Mouse (Mus musculus): ENCODE measurements around the gene Mcam. TPM values are rescaled to one million over a fixed set of nuclear protein-coding genes. Genes with fewer than 3 reads are reported as not detected.

Mcam gene
- polyA plus RNA-seq, 1 experiment, result 57.0 TPM

DNA sequence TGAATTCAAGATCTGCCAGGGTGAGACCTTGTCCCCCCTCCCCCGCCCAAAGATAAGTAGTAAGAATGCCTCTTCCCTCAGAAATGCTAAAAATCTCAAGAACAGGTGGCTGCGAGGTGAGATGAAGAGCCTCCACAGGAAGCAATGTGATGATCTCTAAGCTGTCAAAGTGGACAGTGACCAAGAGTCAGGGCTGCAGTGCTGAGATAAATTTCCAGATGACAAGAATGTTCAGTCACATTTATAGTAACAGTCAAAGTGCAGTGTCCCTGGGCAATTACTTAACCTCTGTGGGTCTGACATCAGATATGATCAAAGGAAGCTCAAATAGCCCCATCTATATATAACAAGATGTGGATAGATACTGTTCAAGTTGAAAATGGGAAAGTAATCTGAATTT is 43.1 kb downstream of the Mcam start:
- no peak for DNase-seq
- Histone ChIP-seq H3K4me1 (ENCODE audit: control insufficient read depth, insufficient read depth, low read length) (peaks cover 4% of the 10 kb centered on the region; the same call in 1 of the 2 replicates), H3K27me3 (ENCODE audit: control insufficient read depth, insufficient read depth, low read length) (no peaks in the 10 kb centered on the region), H3K27ac (ENCODE audit: insufficient read depth, low read length) (no peak overlapping the region), H3K4me3 (replicated peaks; ENCODE audit: insufficient read depth, low read depth, low read length) (no peak overlapping the region)
- no peak for TF ChIP-seq POLR2A (IDR thresholded peaks at IDR 0.05; ENCODE audit: borderline replicate concordance, insufficient read depth, low read length)
- no peak for TF ChIP-seq CTCF (IDR thresholded peaks at IDR 0.05; ENCODE audit: borderline replicate concordance, insufficient read depth, low read depth, low read length)
- 53% methylated on average over 2 of the region's 2 CpGs for WGBS

DNA sequence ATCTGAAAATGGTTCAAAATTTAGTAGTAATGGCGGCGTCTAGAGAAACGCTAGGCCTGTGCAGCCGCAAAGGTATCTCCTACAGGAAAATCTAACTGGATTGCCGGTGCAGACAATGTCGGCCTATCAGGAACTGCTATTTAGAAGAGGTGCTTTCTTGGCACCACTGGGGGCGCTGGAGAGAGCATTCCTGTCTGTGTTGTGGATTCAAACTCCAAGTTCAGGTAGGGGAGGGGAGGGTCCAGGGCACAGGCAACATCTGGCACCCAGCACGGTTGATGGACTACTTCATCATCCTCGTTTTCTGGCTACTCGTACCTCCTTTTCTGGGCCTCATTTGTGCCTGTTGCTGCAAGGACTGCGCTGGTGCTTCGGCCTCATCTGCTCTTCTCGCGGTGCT is 44.1 kb downstream of the Mcam start:
- no peak overlapping the region for H3K27ac ChIP-seq (ENCODE audit: insufficient read depth, low read length)
- H3K27me3 ChIP-seq (ENCODE audit: control insufficient read depth, insufficient read depth, low read length), result no peaks in the 10 kb centered on the region
- peaks cover 4% of the 10 kb centered on the region; the same call in 1 of the 2 replicates for H3K4me1 ChIP-seq (ENCODE audit: control insufficient read depth, insufficient read depth, low read length)
- TF ChIP-seq CTCF (IDR thresholded peaks at IDR 0.05; ENCODE audit: borderline replicate concordance, insufficient read depth, low read depth, low read length) (peak; percentile 36; the same call in 1 of the 2 replicates), POLR2A (IDR thresholded peaks at IDR 0.05; ENCODE audit: borderline replicate concordance, insufficient read depth, low read length) (no peak)
- DNase-seq, result no peak
- H3K4me3 ChIP-seq (replicated peaks; ENCODE audit: insufficient read depth, low read depth, low read length), result no peak overlapping the region
- 88% methylated on average over 14 of the region's 14 CpGs for WGBS

DNA sequence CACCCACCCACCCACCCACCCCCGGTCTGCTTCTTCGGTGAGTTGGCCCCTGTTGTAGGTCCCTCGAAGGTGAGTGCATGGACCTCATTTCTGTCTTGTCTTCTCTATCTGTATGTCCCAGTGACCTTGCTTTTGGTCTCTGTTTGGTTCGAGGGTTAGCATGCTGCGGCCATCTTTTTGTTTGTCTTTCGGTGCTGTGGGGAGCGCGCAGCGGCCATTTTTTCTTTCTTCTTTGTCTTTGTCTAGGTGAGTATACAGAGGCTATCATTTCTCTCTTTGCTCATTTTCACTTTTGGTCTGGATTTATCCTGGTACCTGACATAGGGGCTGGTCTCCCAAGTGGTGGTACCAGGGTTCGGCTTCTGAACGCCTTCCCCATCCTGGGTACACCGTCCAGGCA is 44.5 kb downstream of the Mcam start:
- TF ChIP-seq CTCF (IDR thresholded peaks at IDR 0.05; ENCODE audit: borderline replicate concordance, insufficient read depth, low read depth, low read length) (no peak), POLR2A (IDR thresholded peaks at IDR 0.05; ENCODE audit: borderline replicate concordance, insufficient read depth, low read length) (no peak)
- no peak overlapping the region for H3K4me3 ChIP-seq (replicated peaks; ENCODE audit: insufficient read depth, low read depth, low read length)
- WGBS, result 97% methylated on average over 12 of the region's 12 CpGs

DNA sequence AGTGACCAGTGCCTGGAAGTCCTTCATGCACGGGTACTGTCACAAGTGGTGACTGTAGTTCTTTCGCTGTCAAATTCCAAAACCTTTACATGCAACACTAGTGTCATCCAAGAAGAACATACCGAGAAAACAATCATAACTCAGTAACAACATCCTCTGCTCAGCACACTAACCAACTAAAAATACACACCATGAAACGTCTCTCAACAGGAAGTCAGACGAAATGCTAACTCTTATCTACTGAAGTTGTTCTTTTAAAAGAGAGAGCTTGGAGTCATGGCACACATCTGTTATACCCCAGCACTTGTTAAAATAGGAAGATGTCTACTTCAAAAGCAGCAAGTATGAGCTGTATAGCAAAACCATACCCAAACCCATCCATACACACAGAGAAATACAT is 47.3 kb downstream of the Mcam start:
- Histone ChIP-seq H3K27ac (ENCODE audit: insufficient read depth, low read length) (no peak overlapping the region), H3K27me3 (ENCODE audit: control insufficient read depth, insufficient read depth, low read length) (no peaks in the 10 kb centered on the region), H3K4me1 (ENCODE audit: control insufficient read depth, insufficient read depth, low read length) (no peaks in the 10 kb centered on the region), H3K4me3 (replicated peaks; ENCODE audit: insufficient read depth, low read depth, low read length) (no peak overlapping the region)
- no peak for DNase-seq
- 85% methylated on average over 5 of the region's 5 CpGs for WGBS
- no peak for TF ChIP-seq CTCF (IDR thresholded peaks at IDR 0.05; ENCODE audit: borderline replicate concordance, insufficient read depth, low read depth, low read length)
- no peak for TF ChIP-seq POLR2A (IDR thresholded peaks at IDR 0.05; ENCODE audit: borderline replicate concordance, insufficient read depth, low read length)

More for the DNA sequence above, 44.5 kb downstream of the Mcam start:
- Histone ChIP-seq H3K4me1 (ENCODE audit: control insufficient read depth, insufficient read depth, low read length) (peaks cover 4% of the 10 kb centered on the region; the same call in 1 of the 2 replicates), H3K27ac (ENCODE audit: insufficient read depth, low read length) (no peak overlapping the region), H3K27me3 (ENCODE audit: control insufficient read depth, insufficient read depth, low read length) (no peaks in the 10 kb centered on the region)
- DNase-seq, result no peak

DNA sequence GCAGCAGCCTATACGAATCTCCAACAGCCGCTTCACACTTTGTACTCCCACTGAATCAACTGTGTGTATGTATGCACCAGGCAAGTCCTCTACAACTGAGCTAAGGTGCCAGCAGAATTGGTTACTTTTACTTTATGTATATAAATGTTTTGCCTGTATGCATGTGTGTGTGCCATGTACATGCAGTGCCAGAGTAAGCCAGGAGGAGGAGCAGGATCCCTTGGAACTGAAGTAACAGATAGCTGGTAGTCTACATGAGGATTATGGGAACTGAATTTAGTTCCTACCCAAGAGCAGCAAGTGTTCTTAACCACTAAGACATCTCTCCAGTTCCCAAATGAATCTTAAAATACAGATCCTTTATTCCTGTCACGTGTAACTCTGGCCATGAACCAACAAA is 48.0 kb downstream of the Mcam start:
- WGBS, result 88% methylated on average over 3 of the region's 3 CpGs
- DNase-seq, result peak in 1 of 2 experiments; percentile 16
- no peak for TF ChIP-seq POLR2A (IDR thresholded peaks at IDR 0.05; ENCODE audit: borderline replicate concordance, insufficient read depth, low read length)
- peak; percentile 32; the same call in 1 of the 2 replicates for TF ChIP-seq CTCF (IDR thresholded peaks at IDR 0.05; ENCODE audit: borderline replicate concordance, insufficient read depth, low read depth, low read length)

DNA sequence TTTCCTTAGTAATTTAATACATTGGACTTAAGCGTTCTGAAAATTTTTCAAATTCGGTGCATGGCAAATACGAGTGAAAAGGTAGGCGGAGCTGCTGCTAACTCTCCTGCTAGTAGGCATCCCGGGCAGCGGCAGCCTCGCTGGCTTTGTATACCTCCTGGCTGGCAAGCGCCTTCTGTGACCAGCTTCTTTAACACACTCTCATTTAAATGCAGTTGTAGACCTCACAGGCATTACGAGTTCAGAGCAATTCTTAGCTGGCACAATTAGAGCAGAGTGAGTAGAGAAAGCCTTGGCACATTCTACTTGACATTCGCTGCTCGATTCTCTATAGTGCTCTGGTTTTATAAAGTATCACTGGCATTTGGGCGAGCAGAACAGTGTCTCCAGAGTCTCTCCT is 54.0 kb downstream of the Mcam start:
- H3K4me3 ChIP-seq (replicated peaks; ENCODE audit: insufficient read depth, low read depth, low read length), result no peak overlapping the region
- 0 out of 2 replicates have a peak overlapping the region, but pooled peaks have one; percentile 21 for H3K27ac ChIP-seq (ENCODE audit: insufficient read depth, low read length)
- peak in 1 of 2 experiments; percentile 12 for DNase-seq
- H3K4me1 ChIP-seq (ENCODE audit: control insufficient read depth, insufficient read depth, low read length), result no peaks in the 10 kb centered on the region; the same call in 1 of the 2 replicates
- no peaks in the 10 kb centered on the region for H3K27me3 ChIP-seq (ENCODE audit: control insufficient read depth, insufficient read depth, low read length)
- WGBS, result 45% methylated on average over 12 of the region's 12 CpGs
- TF ChIP-seq POLR2A (IDR thresholded peaks at IDR 0.05; ENCODE audit: borderline replicate concordance, insufficient read depth, low read length), result no peak
- TF ChIP-seq CTCF (IDR thresholded peaks at IDR 0.05; ENCODE audit: borderline replicate concordance, insufficient read depth, low read depth, low read length), result no peak

More for the DNA sequence above, 48.0 kb downstream of the Mcam start:
- Histone ChIP-seq H3K27ac (ENCODE audit: insufficient read depth, low read length) (no peak overlapping the region), H3K27me3 (ENCODE audit: control insufficient read depth, insufficient read depth, low read length) (no peaks in the 10 kb centered on the region), H3K4me1 (ENCODE audit: control insufficient read depth, insufficient read depth, low read length) (no peaks in the 10 kb centered on the region), H3K4me3 (replicated peaks; ENCODE audit: insufficient read depth, low read depth, low read length) (no peak overlapping the region)

DNA sequence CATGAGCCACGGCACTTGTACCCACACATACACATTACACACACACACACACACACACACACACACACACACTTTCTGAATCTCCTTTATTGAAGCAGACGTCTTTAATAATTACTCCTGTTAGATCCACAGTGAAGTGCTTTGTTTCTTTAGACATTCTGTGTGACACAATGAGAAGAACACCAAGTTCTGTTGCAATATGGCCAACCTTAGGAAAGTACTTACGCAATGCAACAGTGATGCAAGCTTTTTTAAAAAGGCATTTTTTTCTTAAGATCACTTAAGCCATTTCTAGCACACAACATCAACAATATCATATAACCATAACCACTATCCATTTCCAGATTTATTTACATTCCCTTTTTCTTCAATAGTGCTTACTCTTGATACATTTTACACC is 56.9 kb downstream of the Mcam start:
- TF ChIP-seq POLR2A (IDR thresholded peaks at IDR 0.05; ENCODE audit: borderline replicate concordance, insufficient read depth, low read length) (no peak), CTCF (IDR thresholded peaks at IDR 0.05; ENCODE audit: borderline replicate concordance, insufficient read depth, low read depth, low read length) (no peak)

DNA sequence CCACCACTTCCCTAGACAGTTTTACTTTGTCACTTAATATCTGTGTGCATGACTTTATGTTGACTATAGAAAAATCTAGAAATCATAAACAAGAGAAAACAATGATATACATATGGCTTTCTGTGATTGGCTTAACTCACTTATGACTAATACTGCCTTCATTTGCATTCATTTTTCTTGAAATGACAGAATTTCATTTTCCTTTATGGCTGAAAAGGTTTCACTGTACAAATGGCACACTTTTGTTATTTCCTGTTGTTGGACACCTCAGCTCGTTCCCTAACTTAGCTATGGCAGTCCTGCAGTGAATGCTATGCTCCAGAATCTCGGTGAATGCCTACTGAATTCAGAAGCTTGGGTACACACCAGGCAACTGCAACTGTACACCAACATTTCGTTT is 58.0 kb downstream of the Mcam start:
- DNase-seq, result no peak
- 86% methylated on average over 3 of the region's 3 CpGs for WGBS
- no peaks in the 10 kb centered on the region; the same call in 1 of the 2 replicates for H3K4me1 ChIP-seq (ENCODE audit: control insufficient read depth, insufficient read depth, low read length)
- no peak overlapping the region for H3K27ac ChIP-seq (ENCODE audit: insufficient read depth, low read length)
- TF ChIP-seq CTCF (IDR thresholded peaks at IDR 0.05; ENCODE audit: borderline replicate concordance, insufficient read depth, low read depth, low read length), result no peak
- TF ChIP-seq POLR2A (IDR thresholded peaks at IDR 0.05; ENCODE audit: borderline replicate concordance, insufficient read depth, low read length), result no peak
- H3K27me3 ChIP-seq (ENCODE audit: control insufficient read depth, insufficient read depth, low read length), result no peaks in the 10 kb centered on the region
- H3K4me3 ChIP-seq (replicated peaks; ENCODE audit: insufficient read depth, low read depth, low read length), result no peak overlapping the region

More for the DNA sequence above, 56.9 kb downstream of the Mcam start:
- no peak overlapping the region for H3K27ac ChIP-seq (ENCODE audit: insufficient read depth, low read length)
- H3K4me3 ChIP-seq (replicated peaks; ENCODE audit: insufficient read depth, low read depth, low read length), result no peak overlapping the region
- H3K27me3 ChIP-seq (ENCODE audit: control insufficient read depth, insufficient read depth, low read length), result no peaks in the 10 kb centered on the region
- no peak for DNase-seq
- WGBS, result 86% methylated on average over 3 of the region's 3 CpGs
- H3K4me1 ChIP-seq (ENCODE audit: control insufficient read depth, insufficient read depth, low read length), result no peaks in the 10 kb centered on the region; the same call in 1 of the 2 replicates

Other genes starting within 250 kb of the Mcam start
- 860 and 925 TPM in 2 replicates for gene Thy1, start 91.1 kb upstream of the Mcam start, polyA plus RNA-seq (2012; rRNA removed)
- gene Usp2, start 67.4 kb upstream of the Mcam start, polyA plus RNA-seq (2012; rRNA removed), result 43.5 and 47.1 TPM in 2 replicates
- gene Mfrp, start 32.7 kb upstream of the Mcam start, polyA plus RNA-seq (2012; rRNA removed), result 2.7 and 7.3 TPM in 2 replicates
- gene C1qtnf5, start 27.2 kb upstream of the Mcam start, polyA plus RNA-seq (2012; rRNA removed), result 26.0 and 29.1 TPM in 2 replicates
- gene Gm49380, start 21.0 kb upstream of the Mcam start, polyA plus RNA-seq (2012; rRNA removed), result 0.41 and 0.75 TPM in 2 replicates
- gene Rnf26, start 21.0 kb upstream of the Mcam start, polyA plus RNA-seq (2012; rRNA removed), result 31.2 and 34.0 TPM in 2 replicates
- gene Cbl, start 99.6 kb downstream of the Mcam start, polyA plus RNA-seq (2012; rRNA removed), result 14.5 and 15.3 TPM in 2 replicates
- 3.7 and 7.0 TPM in 2 replicates for gene Ccdc153, start 106.2 kb downstream of the Mcam start, polyA plus RNA-seq (2012; rRNA removed)
- 0.08 and 0.19 TPM in 2 replicates for gene Pdzd3, start 117.0 kb downstream of the Mcam start, polyA plus RNA-seq (2012; rRNA removed)
- 7.9 and 9.9 TPM in 2 replicates for gene Nlrx1, start 134.1 kb downstream of the Mcam start, polyA plus RNA-seq (2012; rRNA removed)
- 105 and 120 TPM in 2 replicates for gene Abcg4, start 154.1 kb downstream of the Mcam start, polyA plus RNA-seq (2012; rRNA removed)
- gene Hinfp, start 171.2 kb downstream of the Mcam start, polyA plus RNA-seq (2012; rRNA removed), result 35.8 and 36.0 TPM in 2 replicates
- 112 and 113 TPM in 2 replicates for gene C2cd2l, start 185.8 kb downstream of the Mcam start, polyA plus RNA-seq (2012; rRNA removed)
- gene Dpagt1, start 191.6 kb downstream of the Mcam start, polyA plus RNA-seq (2012; rRNA removed), result 23.5 and 23.6 TPM in 2 replicates
- 63.1 and 63.5 TPM in 2 replicates for gene H2afx, start 200.2 kb downstream of the Mcam start, polyA plus RNA-seq (2012; rRNA removed)
- gene Hmbs, start 209.8 kb downstream of the Mcam start, polyA plus RNA-seq (2012; rRNA removed), result 32.2 and 35.4 TPM in 2 replicates
- 58.4 and 60.9 TPM in 2 replicates for gene Vps11, start 227.2 kb downstream of the Mcam start, polyA plus RNA-seq (2012; rRNA removed)
- 53.2 and 55.0 TPM in 2 replicates for gene Hyou1, start 245.0 kb downstream of the Mcam start, polyA plus RNA-seq (2012; rRNA removed)